Comparison of ENCODE assay signal across 10 mouse cellular contexts in genomic region chr13:52352576-52352975, GRCm38 (mm10).
A peak's percentile ranks its signal among the peaks of the same experiment; 100 is the strongest.
DNase-seq lines count a peak whose midpoint lies in the region; ATAC-seq lines count a peak whose summit lies in the region.
"Had no signal": no experiment of that assay in that cellular context is flagged by ENCODE, and none has a peak within 500 bp of the region (broad histone marks: within the 10 kb centered on the region; RNA-seq: fewer than 3 reads in every experiment).

No protein-coding gene starts in this region.

- peak; percentile 17 for DNase-seq in heart, adult 11 months
- no peak for DNase-seq in heart, adult 9 months (ENCODE audit: low spot score in 2 of 2)
- peak; percentile 14 for DNase-seq in neural tube, embryonic 10.5 days (ENCODE audit: extremely low spot score, low spot score)
- peak; percentile 19 for DNase-seq in c-Kit-positive CD71-positive TER-119-negative erythroid progenitor cells, embryonic 14.5 days (ENCODE audit: low read depth)
- DNase-seq in naive thymus-derived CD4-positive, alpha-beta T cell, adult 2 months (ENCODE audit: low read depth) = peak; percentile 49
- DNase-seq in gastrocnemius, postnatal 10 days = no peak
- no peak for DNase-seq in Muller cell, postnatal 12 days (ENCODE audit: inconsistent ontology term)

- no peaks in the 10 kb centered on the region for H3K36me3 ChIP-seq in neural tube, embryonic 15.5 days
- H3K36me3 ChIP-seq: embryonic facial prominence, embryonic 15.5 days; limb, embryonic 13.5 days had no signal

- ATAC-seq in neural tube, embryonic 15.5 days (ENCODE audit: low FRiP score) = no peak

- no peak overlapping the region for H3K4me3 ChIP-seq in neural tube, embryonic 15.5 days (replicated peaks)
- H3K4me3 ChIP-seq: embryonic facial prominence, embryonic 15.5 days; limb, embryonic 13.5 days had no signal

- WGBS in neural tube, embryonic 15.5 days = 81% methylated on average over 4 of the region's 4 CpGs

- H3K27me3 ChIP-seq in neural tube, embryonic 15.5 days (replicated peaks) = no peaks in the 10 kb centered on the region
- H3K27me3 ChIP-seq: embryonic facial prominence, embryonic 15.5 days; limb, embryonic 13.5 days had no signal

- no peak overlapping the region for H3K9ac ChIP-seq in neural tube, embryonic 15.5 days (replicated peaks)
- H3K9ac ChIP-seq: embryonic facial prominence, embryonic 15.5 days; limb, embryonic 13.5 days had no signal

- H3K9me3 ChIP-seq in neural tube, embryonic 15.5 days (replicated peaks) = no peaks in the 10 kb centered on the region
- H3K9me3 ChIP-seq: embryonic facial prominence, embryonic 15.5 days had no signal

- H3K4me1 ChIP-seq in neural tube, embryonic 15.5 days = no peaks in the 10 kb centered on the region
- H3K4me1 ChIP-seq: embryonic facial prominence, embryonic 15.5 days; limb, embryonic 13.5 days had no signal

- H3K4me2 ChIP-seq in neural tube, embryonic 15.5 days = no peak overlapping the region
- H3K4me2 ChIP-seq: embryonic facial prominence, embryonic 15.5 days; limb, embryonic 13.5 days had no signal

- H3K27ac ChIP-seq in neural tube, embryonic 15.5 days (replicated peaks) = no peak overlapping the region
- H3K27ac ChIP-seq: embryonic facial prominence, embryonic 15.5 days; limb, embryonic 13.5 days had no signal

Comparison
In these comparisons a context has a peak if more than half of its experiments do, and no peak if none do; other contexts are left out.
1. DNase-seq: peak in heart, adult 11 months (single experiment), neural tube, embryonic 10.5 days (single experiment), c-Kit-positive CD71-positive TER-119-negative erythroid progenitor cells, embryonic 14.5 days (single experiment) and naive thymus-derived CD4-positive, alpha-beta T cell, adult 2 months (single experiment); none in heart, adult 9 months (0 of 2), gastrocnemius, postnatal 10 days (single experiment) and Muller cell, postnatal 12 days (single experiment).